Mouse (Mus musculus) neutrophil, adult 59 days (primary cell): Measurements from ENCODE around the gene Ovol3. TPM values are rescaled to one million over a fixed set of nuclear protein-coding genes. Genes with fewer than 3 reads are reported as not detected.

Experiments used
- total RNA-seq, 2 experiments: library from RNA; stranded (reverse); gene quantifications; 1 replicate in 1 of 2; 2 replicates in 1 of 2; pipeline ENCODE4 v1.2.4; 2023

Gene Ovol3
- not detected for total RNA-seq

DNA sequence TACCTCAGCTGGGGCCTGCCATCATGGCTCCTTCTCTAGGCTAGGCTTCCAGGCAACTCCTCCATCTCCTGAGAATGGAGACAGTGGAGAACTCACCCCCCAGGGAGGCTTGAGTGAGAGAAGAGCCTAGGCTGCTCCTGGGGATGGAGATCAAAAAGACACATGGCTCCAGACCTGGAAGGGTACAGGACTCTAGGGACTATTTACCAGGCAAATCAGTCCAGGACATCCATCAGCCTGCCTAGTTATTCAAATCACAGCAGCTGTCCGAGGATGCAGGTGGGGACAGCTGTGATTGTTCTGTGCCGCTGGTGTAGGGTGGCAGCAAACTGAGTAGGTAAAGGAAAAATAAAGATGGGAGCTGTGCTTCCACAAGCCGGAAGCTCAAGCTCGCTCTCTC is at the start of gene Ovol3:
Gene Ovol3, minus strand, starts transcription at position 101 of the 400 bp plus-strand sequence.

DNA sequence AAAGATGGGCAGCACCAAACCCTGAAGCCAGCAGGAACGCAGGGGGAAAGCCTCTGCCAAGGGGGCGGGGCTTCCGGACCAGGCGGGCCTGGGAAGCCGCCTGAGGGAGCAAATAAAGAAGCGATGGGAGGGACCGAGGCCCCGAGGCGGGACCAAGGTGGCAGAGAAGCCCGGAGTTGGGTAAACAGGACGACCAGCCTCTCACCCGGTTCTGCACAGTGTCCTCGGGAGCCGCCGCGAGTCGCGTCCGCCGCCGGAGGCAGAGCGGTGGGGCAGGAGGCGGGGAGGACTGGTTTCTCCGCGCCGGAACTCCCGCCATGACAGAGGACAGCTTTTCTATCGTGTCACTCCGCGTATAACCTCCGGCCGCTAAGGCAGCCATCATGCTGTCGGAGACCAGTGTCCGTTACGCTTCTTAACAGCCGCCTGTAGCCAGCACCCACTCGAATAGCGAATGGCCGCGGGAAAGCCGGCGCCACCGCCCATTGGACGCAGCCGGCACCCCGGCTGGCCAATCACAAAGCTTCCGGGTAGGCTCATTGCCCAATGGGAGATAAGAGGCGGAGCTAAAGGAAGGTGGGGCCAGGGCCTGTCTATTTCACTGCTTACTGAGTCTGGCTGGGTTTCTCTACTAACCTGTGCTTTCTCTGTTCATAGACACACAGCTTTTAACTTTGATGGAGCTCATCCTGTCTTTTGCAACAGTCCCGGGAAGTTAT is 44.6 kb upstream of the Ovol3 start, which contains the start of the genes Thap8 and Wdr62:
Gene Thap8, plus strand, starts transcription at position 144 of the 719 bp plus-strand sequence.
Gene Wdr62, minus strand, starts transcription at position 469 of the 719 bp plus-strand sequence.

DNA sequence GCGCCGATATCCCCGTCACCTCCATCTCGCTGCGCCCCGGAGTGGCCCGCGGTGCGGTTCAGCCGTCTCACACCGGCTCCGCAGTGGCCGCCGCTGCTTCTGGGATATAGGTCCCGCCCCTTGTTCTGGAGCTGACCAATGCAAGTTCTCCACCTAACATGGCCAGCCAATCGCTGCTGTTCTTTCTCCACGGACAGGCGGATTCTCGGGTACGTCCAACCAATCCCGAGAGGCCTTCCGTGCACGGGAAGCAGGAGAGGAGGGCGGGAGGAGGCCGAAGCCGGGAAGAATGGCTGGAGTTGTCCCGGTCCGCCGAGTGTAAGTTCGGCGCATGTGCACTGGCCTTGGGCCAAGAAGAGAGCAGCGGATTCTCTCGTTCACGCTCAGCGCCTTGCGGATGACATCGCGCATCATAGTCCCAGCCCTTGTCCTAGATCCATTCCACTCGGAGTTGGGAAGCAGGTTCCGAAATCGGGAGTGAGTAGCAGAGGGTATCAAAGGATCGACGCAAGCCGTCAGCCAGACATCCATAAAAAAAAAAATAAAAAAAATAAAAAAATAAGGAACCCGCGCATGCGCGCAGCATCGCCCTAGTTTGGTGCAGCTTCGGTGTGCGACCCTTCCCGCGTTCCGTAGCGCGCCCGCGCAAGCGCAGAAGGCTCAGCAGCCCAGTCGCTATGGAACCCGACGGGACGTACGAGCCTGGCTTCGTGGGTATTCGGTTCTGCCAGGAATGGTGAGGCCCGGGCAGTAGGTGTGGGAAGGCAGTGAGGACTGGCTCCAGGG is 3.7 kb downstream of the Ovol3 start, which contains the start of the genes Polr2i and Tbcb:
Gene Polr2i, plus strand, starts transcription at position 280 of the 786 bp plus-strand sequence.
Gene Tbcb, minus strand, starts transcription at position 604 of the 786 bp plus-strand sequence.

DNA sequence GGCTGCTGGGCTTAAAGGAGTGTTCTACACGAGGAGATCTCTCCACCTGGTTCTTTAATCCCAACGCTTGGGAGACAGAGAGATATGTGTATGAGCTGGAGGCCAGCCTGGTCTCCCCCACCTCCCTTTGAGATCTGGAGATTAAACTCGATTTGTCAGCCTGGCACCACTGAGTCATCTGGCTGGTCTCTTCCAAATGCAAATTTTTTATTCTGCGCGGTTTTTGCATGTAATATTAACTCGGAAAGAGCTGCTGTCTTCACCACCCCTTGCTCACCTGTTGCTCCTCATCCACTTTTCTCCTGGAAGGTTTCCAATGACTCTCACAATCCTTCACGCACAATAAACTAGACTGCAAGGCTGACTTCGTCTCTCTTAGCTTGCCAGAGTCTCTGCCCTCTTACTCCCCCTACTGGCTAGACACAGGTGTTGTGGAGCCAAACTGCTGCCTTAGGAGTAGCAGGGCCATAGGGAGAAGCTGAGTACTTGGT is 37.0 kb downstream of the Ovol3 start, which contains the start of gene Capns1:
Gene Capns1, minus strand, starts transcription at position 331 of the 491 bp plus-strand sequence.

DNA sequence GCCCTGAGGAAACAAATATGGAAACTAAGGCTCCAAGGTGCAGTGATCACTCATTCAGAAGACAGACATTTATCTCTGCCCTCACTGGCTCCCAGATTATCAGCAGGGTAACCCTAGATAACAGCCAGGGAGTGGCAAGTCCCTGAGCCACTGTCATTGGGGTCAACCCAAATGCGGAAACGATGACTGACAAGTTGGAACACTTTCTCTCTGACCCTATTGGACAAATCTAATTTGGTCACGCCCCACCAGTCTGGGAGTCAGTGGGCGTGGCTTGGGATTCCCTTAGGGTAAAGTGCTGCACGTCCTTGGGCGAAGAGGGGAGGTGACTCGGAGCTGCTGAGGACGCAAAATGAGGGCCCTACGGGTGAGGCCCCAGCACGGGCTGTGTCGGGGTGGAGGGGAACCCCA is 51.6 kb downstream of the Ovol3 start, which contains the start of gene Cox7a1:
Gene Cox7a1, plus strand, starts transcription at position 266 of the 411 bp plus-strand sequence.

Other genes starting within 250 kb of the Ovol3 start
- gene Zfp14, start 184.3 kb downstream of the Ovol3 start, total RNA-seq = under 1 TPM; 0.44 to 0.71 TPM
- gene Zfp82, start 162.8 kb downstream of the Ovol3 start, total RNA-seq = under 1 TPM; 0.47 to 0.77 TPM
- gene Gm26920, start 145.3 kb downstream of the Ovol3 start, total RNA-seq = not detected
- gene Zfp566, start 145.2 kb downstream of the Ovol3 start, total RNA-seq = 1 to 10 TPM in 1 of 2 experiments, under 1 TPM in 1; 0.57 to 2.0 TPM
- gene Zfp260, start 140.9 kb downstream of the Ovol3 start, total RNA-seq = 1 to 10 TPM; 5.9 to 6.9 TPM
- 10 to 100 TPM; 10.5 to 11.6 TPM for gene Zfp382, start 113.8 kb downstream of the Ovol3 start, total RNA-seq
- gene Zfp146, start 66.0 kb downstream of the Ovol3 start, total RNA-seq = 10 to 100 TPM; 13.5 to 18.0 TPM
- gene Cox7a1, start 51.6 kb downstream of the Ovol3 start, total RNA-seq = 1 to 10 TPM; 1.5 to 1.6 TPM
- gene Capns1, start 36.9 kb downstream of the Ovol3 start, total RNA-seq = 100 to 1,000 TPM; 225 to 239 TPM
- 10 to 100 TPM; 30.4 to 34.5 TPM for gene Polr2i, start 3.8 kb downstream of the Ovol3 start, total RNA-seq
- 10 to 100 TPM; 38.7 to 46.2 TPM for gene Tbcb, start 3.5 kb downstream of the Ovol3 start, total RNA-seq
- gene Thap8, start 44.4 kb upstream of the Ovol3 start, total RNA-seq = under 1 TPM; 0.27 to 0.37 TPM
- 10 to 100 TPM; 16.6 to 21.5 TPM for gene Wdr62, start 44.7 kb upstream of the Ovol3 start, total RNA-seq
- gene Clip3, start 56.0 kb upstream of the Ovol3 start, total RNA-seq = not detected
- 10 to 100 TPM; 14.6 to 14.7 TPM for gene Alkbh6, start 73.0 kb upstream of the Ovol3 start, total RNA-seq
- gene Syne4, start 79.1 kb upstream of the Ovol3 start, total RNA-seq = under 1 TPM in 1 of 2 experiments, not detected in 1; 0.76 TPM
- not detected for gene E130208F15Rik, start 86.0 kb upstream of the Ovol3 start, total RNA-seq
- gene Sdhaf1, start 88.2 kb upstream of the Ovol3 start, total RNA-seq = 1 to 10 TPM; 3.2 to 3.4 TPM
- gene Lrfn3, start 127.0 kb upstream of the Ovol3 start, total RNA-seq = not detected
- 1,000 to 10,000 TPM; 2,122 to 2,210 TPM for gene Tyrobp, start 178.0 kb upstream of the Ovol3 start, total RNA-seq
- gene Hcst, start 184.1 kb upstream of the Ovol3 start, total RNA-seq = 100 to 1,000 TPM; 116 to 123 TPM
- gene Nfkbid, start 186.0 kb upstream of the Ovol3 start, total RNA-seq = 10 to 100 TPM; 65.6 to 78.9 TPM
- under 1 TPM in 1 of 2 experiments, not detected in 1; 0.27 TPM for gene Aplp1, start 209.8 kb upstream of the Ovol3 start, total RNA-seq
- gene Kirrel2, start 222.0 kb upstream of the Ovol3 start, total RNA-seq = not detected
- gene Nphs1, start 222.6 kb upstream of the Ovol3 start, total RNA-seq = not detected